Mouse (Mus musculus) lung, postnatal 36 days (tissue): Measurements from ENCODE around the gene Sept3.

Experiments used
- DNase-seq: peaks from one replicate; pipeline ENCODE4 v3.0.0; 2022; ENCODE audit warnings: mixed read lengths

Sept3 gene

DNA sequence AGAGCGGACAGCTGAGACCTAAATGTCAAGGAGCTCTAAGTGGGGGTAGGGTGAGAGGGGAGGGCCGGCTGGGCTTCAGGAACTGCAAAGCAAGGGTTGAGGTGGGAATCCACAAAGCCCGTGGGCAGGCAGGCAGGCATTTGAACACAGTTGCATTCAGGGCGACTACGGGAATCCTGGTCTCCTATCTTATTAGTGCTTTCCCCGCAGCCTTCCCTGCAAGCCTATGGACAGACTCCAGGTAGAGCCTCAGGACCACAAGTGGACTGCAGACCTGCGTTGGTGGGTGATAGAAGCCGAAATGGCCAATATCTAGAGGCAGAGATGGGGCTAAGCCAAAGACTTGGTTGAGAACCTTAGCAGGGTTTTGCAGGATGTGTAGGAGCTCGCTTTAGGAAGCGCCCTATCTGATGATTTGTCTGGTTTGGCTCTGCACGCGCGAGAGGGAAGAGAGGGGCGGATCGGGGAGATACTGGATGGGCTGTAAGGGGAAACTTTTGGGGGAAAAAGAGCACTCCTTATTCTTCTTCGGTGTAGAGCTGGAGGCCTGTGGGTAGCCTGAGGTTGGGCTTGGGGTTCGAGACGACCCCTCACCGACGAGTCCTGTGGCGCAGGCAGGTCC, 65.8 kb downstream of the Sept3 start:
- DNase-seq = no peak

DNA sequence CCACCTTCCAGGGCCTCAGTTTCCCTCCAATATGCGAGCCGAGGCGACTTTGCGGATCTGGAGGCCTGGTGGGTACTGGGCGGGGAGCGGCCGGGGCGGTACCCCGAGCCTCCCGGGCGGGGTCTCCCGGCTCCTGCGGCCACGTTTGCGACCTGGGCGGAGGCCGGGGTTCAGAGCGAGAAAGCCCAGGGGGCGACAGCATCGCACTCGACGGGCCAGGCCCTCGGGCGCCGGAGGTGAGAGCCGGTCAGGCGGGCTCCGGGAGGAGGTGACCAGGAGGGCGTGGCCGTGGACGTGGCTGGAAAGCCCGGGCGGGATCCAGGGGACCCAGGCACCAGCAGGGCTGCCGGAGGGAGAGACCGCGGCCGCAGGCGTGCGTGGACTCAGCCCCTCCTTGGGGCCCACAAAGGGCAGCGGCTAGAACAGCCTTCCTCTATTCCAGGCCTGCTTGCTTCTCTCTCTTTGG, 66.4 kb downstream of the Sept3 start:
- peak; percentile 58 for DNase-seq

DNA sequence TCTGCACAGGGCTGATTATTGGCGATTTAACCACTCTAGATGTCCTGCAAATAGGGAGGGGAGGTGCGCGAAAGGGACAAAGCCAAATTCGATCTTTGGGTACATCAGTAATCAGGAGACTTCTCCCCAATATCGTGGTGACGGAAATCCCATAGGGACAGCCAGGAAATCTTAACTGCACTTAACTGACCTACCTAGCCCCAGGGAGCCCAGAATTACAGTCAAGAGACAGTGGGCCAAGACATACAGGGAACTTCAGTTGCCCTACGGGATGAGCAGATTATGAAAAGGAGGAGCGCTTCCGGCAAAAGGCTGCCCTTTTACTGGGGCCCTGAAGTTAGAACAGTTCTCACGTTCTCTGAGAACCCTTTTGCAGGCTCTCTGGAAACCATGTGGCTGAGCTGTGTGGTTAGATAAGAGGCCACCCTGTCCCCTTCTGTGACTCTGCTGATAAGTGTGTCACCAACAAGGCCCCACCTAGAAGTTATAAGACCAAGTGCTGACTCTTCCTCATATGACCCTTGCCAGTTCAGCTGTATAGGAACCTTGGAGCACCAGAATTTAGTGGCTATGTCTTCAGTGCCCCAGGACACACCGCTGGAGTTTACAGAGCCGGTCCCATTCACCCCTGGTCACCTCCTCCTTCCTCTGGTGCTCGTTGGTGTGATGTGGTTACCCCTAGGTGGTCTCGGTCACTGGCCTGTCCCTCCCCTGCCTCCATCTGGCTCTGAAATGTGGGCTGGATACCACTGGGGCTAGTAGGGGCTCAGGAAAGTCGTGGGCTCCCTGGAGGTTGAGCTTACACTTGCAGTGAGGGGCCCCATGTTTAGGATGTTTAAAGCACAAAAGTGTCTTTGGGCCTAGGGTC, 67.2 kb downstream of the Sept3 start:
- no peak for DNase-seq

DNA sequence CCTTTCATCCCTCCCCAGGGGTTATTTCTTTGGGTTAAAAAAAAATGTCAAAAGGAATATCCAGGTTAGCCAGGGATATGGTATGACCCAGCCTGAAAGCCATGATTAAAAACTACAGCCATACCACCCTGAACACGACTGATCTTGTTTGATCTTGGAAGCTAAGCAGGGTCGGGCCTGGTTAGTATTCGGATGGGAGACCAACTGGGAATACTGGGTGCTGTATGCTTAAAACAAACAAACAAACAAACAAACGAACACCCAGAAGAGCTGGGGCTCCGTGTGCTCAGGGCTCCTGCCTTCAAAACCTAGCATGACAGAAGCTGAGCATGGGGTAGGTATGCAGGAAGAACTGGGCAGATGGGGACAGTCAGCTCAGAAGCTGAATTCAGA, 67.8 kb downstream of the Sept3 start:
- no peak for DNase-seq

DNA sequence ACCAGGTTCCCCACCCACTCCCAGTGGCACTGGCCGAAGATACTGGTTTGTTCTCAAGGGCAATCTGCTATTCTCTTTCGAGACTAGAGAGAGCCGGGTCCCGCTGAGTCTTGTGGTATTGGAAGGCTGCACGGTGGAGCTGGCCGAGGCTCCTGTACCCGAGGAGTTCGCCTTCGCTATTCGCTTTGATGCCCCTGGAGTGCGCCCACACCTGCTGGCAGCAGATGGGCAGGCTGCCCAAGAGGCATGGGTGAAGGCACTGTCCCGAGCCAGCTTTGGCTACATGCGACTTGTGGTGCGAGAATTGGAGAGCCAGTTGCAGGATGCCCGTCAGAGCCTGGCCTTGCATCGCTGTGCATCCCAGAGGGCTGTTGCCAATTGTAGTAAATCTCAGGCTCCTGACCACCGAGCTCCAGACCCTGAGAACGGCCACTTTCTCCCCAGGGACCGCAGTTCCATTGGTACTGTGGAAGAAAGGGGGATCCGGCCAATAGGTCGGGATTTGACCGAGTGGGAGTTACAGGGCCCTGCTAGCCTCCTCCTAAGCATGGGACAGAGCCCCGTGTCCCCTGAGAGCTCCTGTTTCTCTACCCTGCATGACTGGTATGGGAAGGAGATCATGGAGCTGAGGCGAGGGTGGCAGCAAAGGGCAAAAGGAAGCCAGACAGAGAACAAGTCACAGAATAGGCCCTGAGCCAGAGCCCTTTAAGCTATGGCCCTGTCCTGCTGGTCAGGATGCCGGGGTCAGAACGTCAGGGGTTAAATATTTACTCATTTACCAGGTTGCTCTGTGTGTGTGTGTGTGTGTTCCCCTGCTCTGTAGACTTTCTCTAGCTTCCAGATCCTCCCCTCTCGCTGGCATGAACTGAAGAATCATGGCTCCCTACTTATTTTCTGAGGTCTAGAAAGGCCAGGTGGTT, 68.9 kb downstream of the Sept3 start:
- DNase-seq = no peak
